Mouse (Mus musculus): ENCODE results near the gene Uqcc2. TPM values are rescaled to one million over a fixed set of nuclear protein-coding genes. Genes with fewer than 3 reads are reported as not detected.

Gene Uqcc2
- polyA plus RNA-seq, 1 experiment from 2014 or later = 400 TPM

DNA sequence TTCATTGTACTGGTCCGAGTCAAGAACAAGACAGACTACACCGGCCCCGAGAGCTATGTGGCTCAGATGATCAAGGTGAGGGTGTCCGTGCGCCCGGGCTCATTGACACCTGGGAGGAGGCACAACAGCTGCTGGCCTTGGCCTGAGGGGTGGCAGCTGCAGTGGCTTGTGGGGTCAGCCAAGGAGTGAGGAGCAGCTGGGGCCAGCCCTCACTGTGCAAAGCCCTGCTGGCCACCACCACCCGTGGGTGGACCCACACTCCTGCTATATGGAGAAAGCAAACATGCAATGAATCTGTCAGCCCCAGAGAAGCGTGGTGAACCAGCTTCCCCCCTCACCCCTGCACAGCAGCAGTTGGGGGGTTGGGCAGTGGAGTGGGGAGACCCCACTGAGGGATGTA, 13.8 kb downstream of the Uqcc2 start:
- Histone ChIP-seq H3K4me3 (no peak overlapping the region), H3K4me1 (peaks cover 25% of the 10 kb centered on the region), H3K36me3 (peaks cover 94% of the 10 kb centered on the region), H3K27me3 (ENCODE audit: low read depth, poor library complexity, severe bottlenecking) (0 out of 2 replicates have a peak, but pooled peaks cover 10% of the 10 kb centered on the region), H3K27ac (0 out of 2 replicates have a peak overlapping the region, but pooled peaks have one; percentile 20), H3K9me3 (replicated peaks) (no peaks in the 10 kb centered on the region)
- WGBS = 79% methylated on average over 8 of the region's 8 CpGs
- DNase-seq (ENCODE audit: low spot score) = no peak

DNA sequence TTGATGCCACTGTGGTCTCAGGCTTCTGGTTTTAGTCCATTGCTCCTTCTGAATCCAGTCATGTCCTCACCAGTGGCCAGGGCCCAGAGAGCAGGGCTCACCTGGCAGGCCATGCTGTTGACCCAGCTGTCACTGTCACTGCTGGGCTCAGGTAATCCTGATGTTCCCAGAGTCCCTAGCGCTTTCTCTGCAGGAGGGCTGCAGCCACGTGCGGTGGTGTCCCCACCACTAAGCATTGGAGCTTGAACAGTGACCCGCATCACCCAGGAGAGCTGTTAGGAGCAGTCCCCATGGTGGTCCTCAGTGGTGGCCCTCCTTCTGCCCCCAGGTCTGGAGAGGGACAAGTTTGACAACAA, 14.2 kb downstream of the Uqcc2 start:
- DNase-seq (ENCODE audit: low spot score) = no peak
- 79% methylated on average over 4 of the region's 4 CpGs for WGBS
- Histone ChIP-seq H3K4me1 (peaks cover 24% of the 10 kb centered on the region), H3K9me3 (replicated peaks) (no peaks in the 10 kb centered on the region), H3K4me3 (no peak overlapping the region), H3K27ac (no peak overlapping the region), H3K36me3 (peaks cover 93% of the 10 kb centered on the region), H3K27me3 (ENCODE audit: low read depth, poor library complexity, severe bottlenecking) (0 out of 2 replicates have a peak, but pooled peaks cover 10% of the 10 kb centered on the region)

- Histone ChIP-seq H3K27me3 (ENCODE audit: low read depth, poor library complexity, severe bottlenecking) (0 out of 2 replicates have a peak, but pooled peaks cover 10% of the 10 kb centered on the region), H3K4me3 (no peak overlapping the region), H3K4me1 (peaks cover 24% of the 10 kb centered on the region), H3K27ac (peak overlapping the region; percentile 12; the same call in 1 of the 2 replicates), H3K36me3 (peaks cover 93% of the 10 kb centered on the region), H3K9me3 (replicated peaks) (no peaks in the 10 kb centered on the region)
- WGBS = 89% methylated on average over 25 of the region's 25 CpGs
- no peak for DNase-seq (ENCODE audit: low spot score)
Measured at GRCm38 (mm10) chr17:27118676-27119539, 14.8 kb downstream of the Uqcc2 start.

DNA sequence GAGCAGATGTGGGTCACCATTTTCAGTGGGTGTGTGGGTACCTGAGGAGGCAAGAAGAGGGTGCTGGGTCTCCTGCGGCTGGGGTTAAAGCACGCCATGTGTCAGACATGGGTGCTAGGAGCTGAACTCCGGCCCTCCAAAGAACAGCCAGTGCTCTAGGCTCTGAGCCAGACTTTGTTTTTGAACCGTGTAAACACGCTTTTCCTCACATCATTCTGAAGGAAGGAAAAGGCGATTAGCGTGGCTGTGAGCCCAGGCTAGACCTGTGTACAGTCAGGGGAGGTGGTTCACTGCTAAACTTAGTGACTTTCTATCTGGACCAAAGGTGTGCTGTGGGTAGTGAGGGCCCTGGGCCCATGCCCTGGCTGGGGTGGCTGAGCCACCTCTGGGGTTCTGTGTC, 23.6 kb downstream of the Uqcc2 start:
- Histone ChIP-seq H3K4me1 (0 out of 2 replicates have a peak, but pooled peaks cover under 1% of the 10 kb centered on the region), H3K27ac (no peak overlapping the region), H3K36me3 (peaks cover 51% of the 10 kb centered on the region), H3K9me3 (replicated peaks) (no peaks in the 10 kb centered on the region), H3K4me3 (no peak overlapping the region), H3K27me3 (ENCODE audit: low read depth, poor library complexity, severe bottlenecking) (no peaks in the 10 kb centered on the region)
- DNase-seq (ENCODE audit: low spot score) = no peak
- WGBS = 94% methylated on average over 7 of the region's 7 CpGs

DNA sequence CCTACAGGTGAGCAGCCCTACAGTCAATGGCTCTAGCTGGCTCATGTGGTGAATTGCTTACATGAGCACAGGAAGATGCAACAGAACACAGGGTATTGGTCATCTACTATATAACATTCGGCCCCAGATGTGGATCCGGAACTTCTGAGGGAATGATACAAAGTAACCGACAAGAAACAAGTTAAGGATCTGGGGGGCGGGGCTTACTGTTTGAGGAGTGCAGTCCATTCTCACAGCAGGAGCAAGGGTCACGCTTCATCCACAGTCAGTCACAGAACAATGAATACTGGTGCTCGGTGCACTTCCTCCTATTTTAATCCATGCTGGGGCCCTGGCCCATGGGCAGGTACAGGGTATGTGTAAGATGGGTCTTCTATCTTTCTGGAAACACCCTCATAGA, 25.8 kb downstream of the Uqcc2 start:
- H3K36me3 ChIP-seq = peaks cover 34% of the 10 kb centered on the region
- no peaks in the 10 kb centered on the region for H3K27me3 ChIP-seq (ENCODE audit: low read depth, poor library complexity, severe bottlenecking)
- H3K4me1 ChIP-seq = peaks cover 13% of the 10 kb centered on the region
- no peak overlapping the region for H3K4me3 ChIP-seq
- 88% methylated on average over 6 of the region's 6 CpGs for WGBS
- no peak overlapping the region for H3K27ac ChIP-seq
- DNase-seq (ENCODE audit: low spot score) = no peak
- no peaks in the 10 kb centered on the region for H3K9me3 ChIP-seq (replicated peaks)

DNA sequence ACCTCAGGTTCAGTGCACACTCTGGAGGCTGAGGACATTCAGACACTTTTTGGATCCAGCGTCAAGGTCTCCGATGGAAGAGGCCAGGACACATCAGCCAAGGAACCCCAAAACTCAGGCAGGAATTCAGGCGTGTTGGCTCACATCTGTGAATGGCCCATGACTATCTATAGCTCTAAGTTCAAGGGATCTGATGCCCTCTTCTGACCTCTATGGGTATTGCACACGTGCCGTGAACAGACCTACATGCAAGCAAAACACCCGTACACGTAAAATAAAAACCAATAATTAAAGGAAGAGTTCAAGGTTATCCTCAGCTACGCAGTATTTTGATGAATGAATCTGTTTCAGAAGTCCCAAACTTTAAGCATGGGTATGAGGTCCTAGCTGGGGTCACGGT, 27.0 kb downstream of the Uqcc2 start:
- Histone ChIP-seq H3K27me3 (ENCODE audit: low read depth, poor library complexity, severe bottlenecking) (no peaks in the 10 kb centered on the region), H3K36me3 (peaks cover 28% of the 10 kb centered on the region), H3K4me1 (peaks cover 20% of the 10 kb centered on the region), H3K4me3 (no peak overlapping the region), H3K27ac (no peak overlapping the region), H3K9me3 (replicated peaks) (no peaks in the 10 kb centered on the region)
- no peak for DNase-seq (ENCODE audit: low spot score)
- WGBS = 87% methylated on average over 9 of the region's 9 CpGs

- no peak overlapping the region for H3K27ac ChIP-seq
- H3K27me3 ChIP-seq (ENCODE audit: low read depth, poor library complexity, severe bottlenecking) = no peaks in the 10 kb centered on the region
- WGBS = 65% methylated on average over 18 of the region's 18 CpGs
- H3K9me3 ChIP-seq (replicated peaks) = no peaks in the 10 kb centered on the region
- H3K4me1 ChIP-seq = peaks cover 28% of the 10 kb centered on the region
- peaks cover 22% of the 10 kb centered on the region for H3K36me3 ChIP-seq
- DNase-seq (ENCODE audit: low spot score) = no peak
- H3K4me3 ChIP-seq = no peak overlapping the region
Measured at GRCm38 (mm10) chr17:27105698-27106470, 27.8 kb downstream of the Uqcc2 start.

DNA sequence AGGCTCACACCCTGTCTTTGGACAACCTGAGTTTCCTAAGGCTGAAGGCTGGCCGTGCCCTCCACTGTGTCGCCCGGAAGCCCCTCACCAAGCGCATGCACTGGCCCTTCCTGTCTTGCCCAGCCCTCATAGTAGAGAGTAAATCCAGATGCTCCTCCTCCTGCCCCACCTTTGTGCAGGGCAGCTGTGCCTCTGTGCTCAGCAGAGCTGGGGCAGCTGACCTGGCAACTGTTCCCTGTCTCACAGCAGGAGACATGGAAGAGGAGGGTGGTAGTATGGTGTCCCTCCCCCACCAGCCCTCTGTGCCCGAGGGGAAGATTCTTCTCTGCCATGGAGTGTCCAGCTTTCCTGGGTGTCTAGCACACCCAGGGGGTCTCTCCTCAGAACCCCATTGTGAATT, 32.0 kb downstream of the Uqcc2 start:
- H3K27ac ChIP-seq = peak overlapping the region; percentile 31; the same call in 1 of the 2 replicates
- no peaks in the 10 kb centered on the region for H3K9me3 ChIP-seq (replicated peaks)
- peaks cover 22% of the 10 kb centered on the region for H3K36me3 ChIP-seq
- DNase-seq (ENCODE audit: low spot score) = no peak
- 74% methylated on average over 5 of the region's 5 CpGs for WGBS
- no peaks in the 10 kb centered on the region for H3K27me3 ChIP-seq (ENCODE audit: low read depth, poor library complexity, severe bottlenecking)
- H3K4me3 ChIP-seq = no peak overlapping the region
- H3K4me1 ChIP-seq = peaks cover 52% of the 10 kb centered on the region

DNA sequence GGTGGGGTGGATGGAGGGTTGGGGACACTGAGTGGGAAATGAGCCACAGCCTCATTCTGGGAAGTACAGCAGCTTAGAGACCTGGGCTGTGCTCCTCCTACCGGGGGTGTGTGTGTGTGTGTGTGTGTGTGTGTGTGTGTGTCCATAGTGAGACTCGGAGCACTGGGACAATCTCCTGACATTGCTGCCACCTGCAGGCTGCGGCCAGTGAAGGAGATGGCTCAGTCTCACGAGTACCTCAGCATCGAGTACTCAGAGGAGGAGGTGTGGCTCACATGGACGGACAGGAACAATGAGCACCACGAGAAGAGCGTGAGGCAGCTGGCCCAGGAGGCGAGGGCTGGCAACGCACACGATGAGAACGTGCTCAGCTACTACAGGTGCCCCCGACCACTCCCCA, 38.0 kb downstream of the Uqcc2 start:
- Histone ChIP-seq H3K4me3 (no peak overlapping the region), H3K4me1 (peaks cover 22% of the 10 kb centered on the region), H3K9me3 (replicated peaks) (no peaks in the 10 kb centered on the region), H3K27ac (no peak overlapping the region), H3K27me3 (ENCODE audit: low read depth, poor library complexity, severe bottlenecking) (no peaks in the 10 kb centered on the region), H3K36me3 (peaks cover 35% of the 10 kb centered on the region)
- WGBS = 47% methylated on average over 13 of the region's 13 CpGs
- DNase-seq (ENCODE audit: low spot score) = no peak

DNA sequence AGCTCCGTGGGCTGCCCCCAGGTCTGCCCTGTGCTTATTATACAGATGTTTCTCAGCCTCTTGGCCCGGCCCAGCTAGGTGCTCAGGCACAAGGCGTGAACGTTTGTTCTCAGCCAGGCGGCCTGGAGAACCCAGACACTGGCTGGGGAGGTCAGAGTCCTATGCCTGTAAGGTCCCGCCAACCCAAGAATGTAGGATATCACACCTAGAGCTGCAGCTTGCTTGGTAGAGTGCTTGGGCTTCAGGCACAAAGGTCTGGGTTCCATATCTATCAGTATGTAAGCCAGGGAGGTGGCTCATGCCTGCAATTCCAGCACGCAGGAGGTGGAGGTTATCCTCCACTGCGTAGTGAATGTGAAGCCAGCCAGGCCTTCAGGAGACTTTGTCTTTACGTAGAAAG, 43.6 kb downstream of the Uqcc2 start:
- no peak overlapping the region for H3K4me3 ChIP-seq
- H3K9me3 ChIP-seq (replicated peaks) = no peaks in the 10 kb centered on the region
- peak overlapping the region; percentile 28; the same call in 1 of the 2 replicates for H3K27ac ChIP-seq
- WGBS = 74% methylated on average over 9 of the region's 9 CpGs
- peaks cover 25% of the 10 kb centered on the region for H3K4me1 ChIP-seq
- no peaks in the 10 kb centered on the region for H3K27me3 ChIP-seq (ENCODE audit: low read depth, poor library complexity, severe bottlenecking)
- H3K36me3 ChIP-seq = peaks cover 32% of the 10 kb centered on the region
- DNase-seq (ENCODE audit: low spot score) = no peak

- peak overlapping the region; percentile 72 for H3K27ac ChIP-seq
- H3K36me3 ChIP-seq = peaks cover 26% of the 10 kb centered on the region
- no peaks in the 10 kb centered on the region for H3K9me3 ChIP-seq (replicated peaks)
- DNase-seq (ENCODE audit: low spot score) = peak; percentile 57
- H3K4me1 ChIP-seq = peaks cover 25% of the 10 kb centered on the region
- H3K27me3 ChIP-seq (ENCODE audit: low read depth, poor library complexity, severe bottlenecking) = no peaks in the 10 kb centered on the region
- no peak overlapping the region; the same call in 1 of the 2 replicates for H3K4me3 ChIP-seq
- WGBS = 27% methylated on average over 12 of the region's 12 CpGs
Measured at GRCm38 (mm10) chr17:27087426-27087825, 46.3 kb downstream of the Uqcc2 start.

GRCm38 (mm10) chr17:27085676-27086075, 48.0 kb downstream of the Uqcc2 start:
- no peaks in the 10 kb centered on the region for H3K27me3 ChIP-seq (ENCODE audit: low read depth, poor library complexity, severe bottlenecking)
- WGBS = 83% methylated on average over 2 of the region's 2 CpGs
- peak; percentile 82 for DNase-seq (ENCODE audit: low spot score)
- H3K9me3 ChIP-seq (replicated peaks) = no peaks in the 10 kb centered on the region
- H3K4me1 ChIP-seq = peaks cover 36% of the 10 kb centered on the region
- no peak overlapping the region for H3K4me3 ChIP-seq
- H3K27ac ChIP-seq = no peak overlapping the region
- H3K36me3 ChIP-seq = peaks cover 11% of the 10 kb centered on the region

- no peaks in the 10 kb centered on the region for H3K27me3 ChIP-seq (ENCODE audit: low read depth, poor library complexity, severe bottlenecking)
- DNase-seq (ENCODE audit: low spot score) = no peak
- 81% methylated on average over 9 of the region's 9 CpGs for WGBS
- H3K4me3 ChIP-seq = no peak overlapping the region
- H3K27ac ChIP-seq = 0 out of 2 replicates have a peak overlapping the region, but pooled peaks have one; percentile 4
- no peaks in the 10 kb centered on the region for H3K36me3 ChIP-seq
- H3K4me1 ChIP-seq = peaks cover 36% of the 10 kb centered on the region
- H3K9me3 ChIP-seq (replicated peaks) = no peaks in the 10 kb centered on the region
Measured at GRCm38 (mm10) chr17:27083601-27084000, 50.1 kb downstream of the Uqcc2 start.

Measured in limb, embryonic 10.5 days (tissue).